Mouse (Mus musculus): ENCODE results near the gene Pacsin3.

Pacsin3 gene

DNA sequence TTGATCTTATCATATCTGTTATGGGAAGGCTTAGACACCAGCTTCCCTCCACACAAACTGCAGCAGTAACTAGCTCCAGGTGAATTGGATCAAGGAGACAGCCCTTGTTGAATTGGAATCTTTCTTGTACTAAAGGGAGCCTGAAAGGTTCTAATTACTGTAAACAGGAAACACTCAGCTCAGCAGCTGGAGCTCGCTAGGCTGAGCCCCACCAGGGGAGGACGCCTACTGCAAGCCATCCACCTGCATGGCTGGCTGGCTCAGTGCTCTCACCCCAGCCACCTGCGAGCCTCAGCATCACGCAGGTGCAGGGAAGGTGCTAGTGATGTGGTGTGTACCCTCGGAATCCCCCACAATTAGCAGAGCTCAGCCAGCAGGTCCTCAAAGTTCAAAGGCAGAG, 52.9 kb downstream of the Pacsin3 start:
- DNase-seq: no peak

DNA sequence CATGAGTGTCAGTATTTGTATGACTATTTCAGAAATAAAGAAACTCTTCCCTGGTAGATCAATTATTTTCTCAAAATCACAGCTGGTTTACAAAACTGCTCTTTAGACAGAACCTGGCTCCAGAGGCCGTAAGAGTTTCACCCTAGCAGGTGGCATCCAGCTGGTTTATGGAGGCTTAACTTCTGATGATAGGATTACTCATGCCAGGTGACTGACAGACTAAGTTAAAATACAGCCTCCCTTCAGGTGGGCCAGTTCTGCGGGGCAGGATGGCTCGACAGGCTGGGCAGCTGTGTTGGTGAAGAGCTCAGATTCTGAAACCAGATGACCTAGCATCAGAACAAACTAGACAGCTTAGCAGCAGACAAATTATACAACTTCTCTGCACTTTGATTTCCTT, 53.8 kb downstream of the Pacsin3 start:
- no peak for DNase-seq

DNA sequence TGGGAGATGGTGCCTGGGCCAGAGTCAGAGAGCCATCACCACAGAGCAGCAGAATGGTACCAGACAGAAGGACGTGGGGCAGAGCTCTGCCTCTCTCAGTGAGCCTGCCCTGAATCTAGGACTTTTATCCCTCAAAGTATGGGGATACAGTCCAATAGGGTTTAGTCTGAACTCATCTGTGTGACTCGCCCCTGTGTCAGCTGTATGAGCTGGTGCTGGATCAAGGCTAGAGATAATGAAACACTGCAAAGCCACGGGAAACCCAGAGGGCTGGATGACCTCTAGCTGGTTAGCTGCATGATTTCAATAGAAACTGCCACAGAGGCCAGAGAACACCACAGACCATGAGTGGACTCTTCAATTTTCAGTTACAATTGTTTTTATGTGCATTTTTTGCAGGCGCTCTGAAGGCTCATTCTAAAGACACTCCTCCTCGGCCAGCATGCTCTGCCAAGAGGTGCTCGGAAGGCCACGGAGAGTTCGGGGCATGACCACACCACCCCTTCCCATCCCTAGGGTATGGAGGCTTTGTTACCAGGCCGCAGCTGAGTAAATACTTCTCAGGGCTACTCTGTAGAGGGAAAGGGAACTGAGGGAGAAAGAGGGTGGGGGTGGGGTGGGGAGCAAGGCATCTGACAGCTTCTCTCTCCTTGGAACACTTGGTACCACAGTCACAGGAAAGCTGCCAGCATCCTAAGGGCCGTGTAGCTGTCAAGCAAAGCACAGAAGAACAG, 57.0 kb downstream of the Pacsin3 start:
- no peak for DNase-seq

DNA sequence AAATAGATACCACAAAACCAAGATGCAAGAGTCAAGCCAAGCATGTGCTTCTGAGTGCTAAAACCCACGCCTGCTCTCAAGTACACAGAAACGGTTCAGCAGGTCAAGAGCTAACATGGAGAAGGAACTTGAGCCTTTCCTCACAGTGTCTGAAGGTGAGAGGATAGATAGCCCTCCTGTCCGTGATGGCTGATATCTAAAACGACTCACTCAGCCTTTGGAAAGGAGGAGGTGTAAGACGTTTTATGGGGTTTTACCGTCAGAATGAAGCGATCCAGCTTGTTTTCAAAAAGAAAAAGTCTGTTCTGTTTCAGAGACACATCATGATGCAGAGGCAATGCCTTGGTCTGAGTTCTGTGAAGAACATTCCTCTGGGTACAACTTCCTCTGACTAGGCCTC, 58.4 kb downstream of the Pacsin3 start:
- DNase-seq: no peak
